Mouse (Mus musculus) regulatory T cell (primary cell): ENCODE measurements around the gene Hspa13.

Experiments
- in situ Hi-C: fragments of 300-600 bp; cut with MboI, MseI; formaldehyde crosslinking; loops from one replicate; pipeline ENCODE4 v1.15.1; 2025; ENCODE audit warnings: high pct_unique_total_duplicates

The Hspa13 gene

DNA sequence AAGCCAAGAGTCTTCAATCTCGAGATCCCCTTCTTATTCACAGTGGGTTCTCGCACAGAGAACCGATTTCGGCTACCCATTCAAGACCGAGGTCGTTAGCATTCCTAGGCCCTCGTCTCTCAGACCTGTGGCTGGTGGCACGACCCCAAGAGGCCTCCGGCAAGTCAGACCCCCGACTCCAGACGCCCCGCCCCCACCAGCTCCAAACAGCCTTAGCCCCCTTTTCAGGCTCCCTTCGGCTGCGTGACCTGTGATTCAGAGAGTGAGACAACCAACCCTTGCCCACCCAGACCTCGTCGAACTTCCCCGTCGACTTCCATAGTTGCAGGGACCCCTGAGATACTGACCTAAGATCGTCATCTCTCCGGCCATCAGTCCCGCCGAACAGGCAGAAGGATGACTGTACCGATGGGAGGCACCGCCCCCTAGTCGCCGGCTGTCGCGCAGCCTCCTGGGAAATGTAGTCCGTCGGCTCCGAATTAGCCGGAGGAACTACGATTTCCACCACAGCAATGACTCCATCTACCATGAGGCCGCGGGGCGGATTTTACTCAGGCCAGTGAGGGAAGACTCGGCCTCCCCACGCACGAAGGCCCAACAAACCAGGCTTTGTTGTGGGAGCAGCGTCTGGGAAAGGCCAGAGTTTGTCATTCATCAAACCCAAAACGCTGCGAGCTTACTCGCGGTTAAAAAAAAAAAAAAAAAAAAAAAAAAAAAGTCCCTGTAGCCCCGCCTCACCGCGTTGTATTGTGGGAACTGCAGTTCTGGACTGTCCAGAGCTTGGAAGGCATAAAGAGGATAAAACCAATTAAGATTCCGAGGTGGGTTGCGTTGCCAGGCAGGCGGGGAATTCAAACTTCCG, at the start of gene Hspa13:
Hspa13 (minus strand) TSS at position 717 of the 862 bp plus-strand sequence.
- in situ Hi-C loops, result no loop called here

DNA sequence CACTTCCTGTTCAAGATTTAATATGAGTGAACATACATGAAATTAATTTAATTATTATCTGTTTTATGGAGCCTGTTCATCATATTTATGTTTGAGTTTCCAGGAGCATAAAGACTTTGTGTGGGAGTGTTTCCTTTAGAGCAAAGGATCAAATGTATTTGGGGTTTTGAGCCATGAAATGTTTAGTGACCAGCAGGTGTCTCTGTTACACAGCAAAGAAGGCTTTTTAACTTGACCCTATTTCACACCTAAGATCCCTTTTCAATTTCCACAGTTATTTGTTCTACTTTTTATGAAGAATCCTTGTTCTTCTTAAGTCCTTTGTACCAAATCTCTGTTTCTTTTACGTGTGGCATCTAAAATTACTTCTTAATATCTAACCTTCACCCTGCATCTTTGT, 12.4 kb upstream of the Hspa13 start:
- in situ Hi-C loops, result loop anchor here (5.0 kb wide), 1 partner anchor 343 kb away; no protein-coding TSS in a partner anchor

DNA sequence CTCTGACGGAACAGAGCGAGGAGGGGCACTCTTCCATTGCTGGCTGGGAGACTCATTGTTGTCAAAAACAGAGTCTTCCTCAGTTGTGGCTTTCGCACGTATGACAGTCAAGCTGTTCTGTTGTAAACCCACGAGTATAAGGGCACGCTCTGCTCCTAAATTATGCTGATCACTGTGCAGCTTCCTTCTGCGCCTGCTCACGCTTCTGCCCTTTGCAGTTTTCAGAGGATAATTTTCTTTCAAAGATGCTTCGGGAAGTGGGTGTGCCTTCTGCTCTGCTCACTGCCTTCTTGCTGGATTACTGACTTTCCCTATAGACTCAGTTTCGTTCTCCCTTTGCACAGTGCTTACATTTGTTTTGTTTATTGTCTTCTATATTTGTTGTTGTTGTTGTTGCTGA, 6.3 kb upstream of the Hspa13 start:
- in situ Hi-C loops, result no loop called here

DNA sequence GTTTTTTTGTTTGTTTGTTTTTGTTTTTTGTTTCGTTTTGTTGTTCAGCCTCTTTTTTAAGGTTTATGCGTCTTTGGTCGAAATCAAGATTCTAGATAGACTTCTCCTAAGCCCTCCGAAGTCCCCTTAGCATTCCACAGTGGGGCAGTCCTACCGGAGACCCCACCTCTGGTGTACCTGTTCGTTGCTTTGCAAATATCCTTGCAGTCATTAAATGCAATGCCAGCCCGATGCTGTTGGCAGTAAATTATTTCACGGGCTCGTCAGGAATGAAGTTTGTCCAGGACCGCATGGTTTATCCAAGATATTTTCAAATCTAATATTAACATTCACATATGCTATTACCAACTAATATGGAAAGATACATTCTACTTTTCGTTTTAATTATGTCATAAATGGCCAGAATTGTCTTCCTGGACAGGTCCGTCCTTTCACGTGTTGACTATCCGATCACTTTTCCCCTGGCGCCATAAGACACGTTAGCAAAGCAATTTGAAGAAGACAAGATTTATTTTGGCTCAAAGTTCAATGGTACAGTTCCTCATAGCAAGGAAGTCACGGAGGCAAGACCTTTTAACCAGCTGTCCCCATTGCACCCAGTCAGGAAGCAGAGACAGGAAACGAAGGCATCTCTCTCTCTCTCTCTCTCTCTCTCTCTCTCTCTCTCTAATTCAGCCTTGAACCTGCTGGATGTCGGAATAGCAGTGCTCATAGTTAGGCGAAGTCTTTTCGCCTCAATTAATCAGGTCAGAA, 522 bp upstream of the Hspa13 start:
- in situ Hi-C loops, result no loop called here

DNA sequence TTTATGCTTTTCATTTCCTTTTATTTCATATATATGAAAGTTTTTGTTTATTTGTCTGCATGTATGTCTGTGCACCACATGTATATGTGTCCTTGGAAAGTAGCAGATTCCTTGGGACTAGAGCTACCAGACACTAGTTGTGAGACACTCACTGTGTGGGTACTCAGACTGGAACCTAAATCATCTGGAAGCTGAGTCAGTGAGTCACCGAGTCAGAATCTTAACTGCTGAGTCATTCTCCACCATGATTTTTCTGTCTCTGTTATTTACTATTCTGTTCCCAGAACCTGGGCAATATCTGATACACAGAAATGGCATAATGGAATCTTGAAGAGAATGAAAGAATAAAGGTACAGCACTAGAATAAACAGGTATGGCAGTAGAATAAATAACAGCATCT, 14.0 kb downstream of the Hspa13 start:
- in situ Hi-C loops, result no loop called here

DNA sequence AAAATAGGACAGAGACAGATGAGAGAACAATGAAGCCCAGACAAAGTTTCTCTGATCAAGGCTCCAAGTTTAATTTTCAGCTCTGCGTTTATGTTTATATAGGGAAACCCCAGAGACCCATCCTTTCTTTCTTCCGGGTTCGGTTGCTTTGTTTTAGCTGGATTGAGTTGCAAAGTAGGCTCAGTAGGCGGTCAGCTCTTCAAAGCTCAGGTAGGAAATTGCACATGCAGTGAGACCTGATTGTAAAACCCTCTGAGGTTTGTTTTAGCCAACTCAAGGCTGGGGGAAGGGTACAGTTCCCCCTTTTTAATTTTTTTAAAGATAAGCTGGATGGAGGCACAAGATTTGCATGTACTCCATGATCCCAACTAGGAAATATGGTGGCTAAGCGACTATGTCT, 16.8 kb downstream of the Hspa13 start:
- in situ Hi-C loops, result no loop called here

DNA sequence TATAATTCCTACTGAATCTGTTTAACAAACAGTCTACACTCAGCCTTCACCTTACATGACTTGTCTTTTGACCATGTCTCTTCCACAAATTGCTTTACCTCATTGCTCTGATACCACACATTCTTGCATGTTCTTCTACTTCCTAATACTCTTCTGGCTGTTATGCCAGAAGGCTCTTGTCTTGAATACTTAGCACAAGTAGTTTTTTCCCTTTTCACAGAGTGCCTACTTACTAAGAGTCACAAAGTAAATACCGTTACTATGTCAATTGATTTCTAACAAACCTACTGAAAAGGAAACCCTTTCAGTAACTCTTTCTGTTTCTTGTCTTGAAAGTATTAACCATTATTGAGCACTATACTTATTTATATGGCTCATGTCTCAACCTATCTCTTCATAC, 18.0 kb downstream of the Hspa13 start:
- in situ Hi-C loops, result no loop called here

DNA sequence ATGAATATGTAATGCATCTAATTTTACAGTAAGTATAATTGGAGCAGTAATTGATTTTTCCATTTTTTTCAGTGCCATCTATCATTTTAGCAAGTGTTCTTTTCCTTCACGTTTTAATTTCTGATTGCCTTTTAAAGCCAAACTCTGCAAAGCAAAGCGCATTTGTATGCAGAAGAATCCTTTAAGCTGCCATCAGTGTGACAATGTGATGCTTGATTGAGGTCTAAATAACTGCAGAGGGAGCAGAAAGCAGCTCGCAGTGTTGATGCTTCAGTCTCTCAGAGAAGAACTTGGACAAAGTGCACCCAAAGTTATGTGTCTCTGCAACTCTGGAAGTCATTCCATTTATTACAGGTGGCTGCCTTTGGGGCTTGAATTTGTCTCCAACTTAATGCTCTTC, 22.9 kb downstream of the Hspa13 start:
- in situ Hi-C loops, result no loop called here

DNA sequence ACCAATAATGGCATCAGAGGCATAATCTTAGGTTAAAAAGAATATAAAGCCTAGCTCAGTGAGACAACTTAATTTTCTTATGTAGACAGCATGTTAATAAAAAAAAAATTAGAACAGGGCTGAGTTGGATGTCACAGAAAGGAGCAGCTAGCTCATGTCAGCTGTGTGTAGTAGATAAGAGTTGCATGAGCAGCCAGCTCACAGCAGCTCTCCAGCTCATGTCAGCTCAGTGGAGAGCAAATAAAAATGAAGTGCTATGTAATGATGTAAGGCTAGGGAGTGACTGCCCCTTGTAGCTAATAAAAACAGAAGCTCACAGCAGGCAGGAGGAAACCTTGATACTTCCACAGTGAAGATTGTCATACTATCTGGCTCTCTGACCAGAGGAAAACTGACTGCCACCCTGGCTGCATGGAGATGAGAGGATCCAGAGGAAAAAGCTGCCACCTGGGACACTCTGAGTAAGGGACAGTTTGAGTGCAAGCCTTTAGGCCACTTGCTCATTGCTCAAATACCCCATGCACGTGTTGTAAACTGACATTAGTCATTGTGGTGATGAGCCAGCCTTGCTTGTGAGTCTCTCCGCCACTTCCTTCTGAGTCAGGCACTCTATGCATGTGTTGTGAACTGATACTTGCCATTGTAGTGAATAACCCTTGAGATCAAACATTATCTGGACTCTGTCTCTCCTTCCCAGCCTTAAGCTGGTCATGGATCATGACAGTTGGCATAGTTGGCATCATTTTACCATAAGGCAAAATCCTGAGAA, 49.3 kb downstream of the Hspa13 start:
- in situ Hi-C loops, result no loop called here

DNA sequence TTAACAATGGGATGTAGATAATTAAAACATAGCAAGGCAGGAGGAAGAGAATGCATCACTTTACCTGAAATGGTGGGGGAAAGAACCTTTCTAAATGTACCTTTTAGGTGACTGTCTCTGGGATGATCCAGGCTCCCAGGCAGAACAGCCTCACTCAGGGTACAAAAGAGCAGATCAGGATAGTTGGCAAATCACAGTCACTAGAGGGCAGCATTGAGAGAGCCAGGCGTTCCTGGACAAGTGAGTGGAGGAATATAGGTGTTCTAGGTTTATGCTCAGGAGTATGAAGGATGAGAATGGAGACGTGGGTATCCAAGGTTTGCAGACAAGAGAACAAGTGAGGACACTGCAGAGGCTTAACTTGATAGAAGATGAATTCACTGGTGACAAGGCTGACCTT, 70.7 kb downstream of the Hspa13 start:
- in situ Hi-C loops, result no loop called here
